Mouse (Mus musculus): ENCODE data around the gene Cacng7. TPM values are rescaled to one million over a fixed set of nuclear protein-coding genes. Genes with fewer than 3 reads are reported as not detected.

Gene Cacng7
- polyA plus RNA-seq, 1 experiment from 2014 or later: 4.6 TPM

DNA sequence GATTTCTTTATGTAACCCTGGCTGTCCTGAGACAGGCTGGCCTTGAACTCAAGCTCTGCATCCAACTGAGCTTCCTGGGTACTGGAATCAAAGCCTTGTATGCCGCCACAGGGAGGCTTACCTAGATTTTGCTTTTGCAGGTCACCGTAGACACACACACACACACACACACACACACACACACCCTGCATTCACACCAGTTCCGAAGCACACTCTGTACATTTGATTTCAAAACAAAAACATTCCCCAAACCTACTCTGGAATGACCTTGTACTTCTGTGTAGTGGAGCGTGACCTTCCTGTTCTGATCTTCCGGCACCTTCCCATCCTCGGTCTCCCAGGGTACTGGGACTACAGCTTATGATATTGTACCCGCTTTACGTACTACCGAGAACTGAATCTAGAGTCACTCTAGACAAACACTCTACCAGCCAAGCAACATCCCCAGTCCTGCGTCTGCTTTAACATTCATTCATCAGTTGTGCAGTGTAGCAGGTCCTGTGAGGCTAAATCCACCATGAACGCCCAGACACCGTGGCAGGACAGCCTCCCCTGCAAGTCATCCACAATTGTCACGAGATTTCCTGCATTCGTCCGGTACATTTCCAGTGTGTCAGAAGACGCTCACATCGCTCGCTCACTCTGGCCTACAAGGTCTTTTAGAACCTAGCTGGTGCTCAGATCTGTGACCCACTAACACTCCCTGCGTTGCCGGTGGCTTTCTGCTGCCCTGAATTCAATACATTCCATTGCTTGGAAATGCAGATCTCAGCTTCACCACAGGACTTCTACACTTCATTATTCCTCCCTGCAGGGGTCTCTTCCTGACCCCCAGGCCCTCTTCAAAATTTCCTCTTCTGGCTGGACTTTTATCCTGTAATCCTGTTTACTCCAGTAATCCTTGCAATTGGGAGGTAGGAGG lies 14.9 kb downstream of the Cacng7 start:
- no peak overlapping the region for H3K27ac ChIP-seq (ENCODE audit: low read depth, low read length)
- H3K9ac ChIP-seq (ENCODE audit: low read depth, low read length): no peak overlapping the region
- no peak overlapping the region for H3K4me2 ChIP-seq (replicated peaks; ENCODE audit: low read depth, low read length)
- no peaks in the 10 kb centered on the region for H3K9me3 ChIP-seq (ENCODE audit: control insufficient read depth, low read length)
- no peaks in the 10 kb centered on the region for H3K27me3 ChIP-seq (ENCODE audit: control insufficient read depth, insufficient read depth, low read length)
- 35% methylated on average over 20 of the region's 20 CpGs for WGBS
- no peak for DNase-seq (ENCODE audit: low spot score)
- no peaks in the 10 kb centered on the region for H3K36me3 ChIP-seq (ENCODE audit: control insufficient read depth, insufficient read depth, low read length)
- H3K4me3 ChIP-seq (ENCODE audit: low read depth, low read length): no peak overlapping the region
- ATAC-seq (ENCODE audit: low FRiP score): no peak
- no peaks in the 10 kb centered on the region for H3K4me1 ChIP-seq (replicated peaks; ENCODE audit: control insufficient read depth, insufficient read depth, low read length)

DNA sequence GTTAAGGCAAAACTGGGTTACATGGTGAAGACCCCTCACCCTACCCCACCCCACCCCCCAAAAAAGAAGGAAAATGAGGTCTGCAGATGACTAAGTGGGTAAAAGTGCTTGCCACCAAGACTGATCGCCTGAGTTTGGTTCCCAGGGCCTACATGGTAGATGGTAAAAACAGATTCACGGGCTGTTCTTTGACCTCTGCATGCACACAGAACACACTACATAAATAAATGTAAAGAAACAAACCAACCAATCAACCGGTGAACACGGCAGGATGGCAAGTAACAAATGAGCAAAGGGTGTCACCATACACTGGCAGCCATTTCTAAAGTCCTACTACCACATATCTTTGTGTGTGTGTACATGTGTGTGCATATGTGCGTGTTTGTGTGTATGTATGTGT lies 15.6 kb downstream of the Cacng7 start:
- Histone ChIP-seq H3K4me3 (ENCODE audit: low read depth, low read length) (no peak overlapping the region), H3K4me2 (replicated peaks; ENCODE audit: low read depth, low read length) (no peak overlapping the region), H3K4me1 (replicated peaks; ENCODE audit: control insufficient read depth, insufficient read depth, low read length) (no peaks in the 10 kb centered on the region), H3K27ac (ENCODE audit: low read depth, low read length) (no peak overlapping the region), H3K9me3 (ENCODE audit: control insufficient read depth, low read length) (no peaks in the 10 kb centered on the region), H3K27me3 (ENCODE audit: control insufficient read depth, insufficient read depth, low read length) (no peaks in the 10 kb centered on the region), H3K36me3 (ENCODE audit: control insufficient read depth, insufficient read depth, low read length) (no peaks in the 10 kb centered on the region), H3K9ac (ENCODE audit: low read depth, low read length) (no peak overlapping the region)
- DNase-seq (ENCODE audit: low spot score): no peak
- WGBS: 61% methylated on average over 5 of the region's 5 CpGs
- no peak for ATAC-seq (ENCODE audit: low FRiP score)

DNA sequence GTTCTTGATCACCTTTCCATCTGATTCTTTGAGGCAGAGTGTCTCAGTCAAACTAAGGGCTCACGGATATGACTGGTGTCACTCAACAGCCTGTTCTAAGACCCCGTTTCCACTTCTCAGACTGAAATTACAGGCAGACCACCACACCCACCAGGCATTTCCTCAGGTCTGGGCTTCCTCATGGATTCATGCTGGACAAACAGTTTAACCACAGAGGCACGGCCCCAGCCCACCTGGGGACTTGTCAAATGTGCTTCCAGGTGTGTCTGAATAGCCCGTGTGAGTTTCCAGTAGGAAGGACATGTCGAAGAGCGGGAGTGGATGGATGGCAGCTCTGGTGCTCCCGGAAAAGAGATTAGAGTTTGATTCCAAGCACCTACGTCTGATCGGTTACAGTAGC lies 17.0 kb downstream of the Cacng7 start:
- no peak overlapping the region for H3K4me3 ChIP-seq (ENCODE audit: low read depth, low read length)
- no peaks in the 10 kb centered on the region for H3K27me3 ChIP-seq (ENCODE audit: control insufficient read depth, insufficient read depth, low read length)
- H3K9ac ChIP-seq (ENCODE audit: low read depth, low read length): no peak overlapping the region
- 90% methylated on average over 9 of the region's 9 CpGs for WGBS
- no peaks in the 10 kb centered on the region for H3K9me3 ChIP-seq (ENCODE audit: control insufficient read depth, low read length)
- no peaks in the 10 kb centered on the region for H3K4me1 ChIP-seq (replicated peaks; ENCODE audit: control insufficient read depth, insufficient read depth, low read length)
- DNase-seq (ENCODE audit: low spot score) (no peak), ATAC-seq (ENCODE audit: low FRiP score) (no peak)
- no peaks in the 10 kb centered on the region for H3K36me3 ChIP-seq (ENCODE audit: control insufficient read depth, insufficient read depth, low read length)
- no peak overlapping the region for H3K27ac ChIP-seq (ENCODE audit: low read depth, low read length)
- no peak overlapping the region for H3K4me2 ChIP-seq (replicated peaks; ENCODE audit: low read depth, low read length)

DNA sequence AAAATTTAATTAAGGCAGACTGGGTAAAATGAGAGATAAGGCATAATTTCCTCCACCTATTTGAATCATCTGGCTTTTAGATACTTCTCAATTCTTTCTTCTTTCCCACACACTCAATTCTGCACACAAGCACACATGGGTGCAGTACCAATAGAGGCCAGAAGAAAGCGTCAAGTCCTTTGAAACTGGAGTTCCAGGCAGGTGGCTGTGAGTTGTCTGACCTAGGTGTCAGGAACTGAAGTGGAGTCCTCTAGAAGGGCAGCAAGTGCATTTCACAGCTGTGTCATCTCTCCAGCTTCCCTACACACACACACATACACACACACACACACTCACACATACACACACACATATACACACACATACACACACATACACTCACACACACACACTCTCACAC lies 18.8 kb downstream of the Cacng7 start:
- no peak for DNase-seq (ENCODE audit: low spot score)
- H3K4me3 ChIP-seq (ENCODE audit: low read depth, low read length): no peak overlapping the region
- H3K9ac ChIP-seq (ENCODE audit: low read depth, low read length): no peak overlapping the region

DNA sequence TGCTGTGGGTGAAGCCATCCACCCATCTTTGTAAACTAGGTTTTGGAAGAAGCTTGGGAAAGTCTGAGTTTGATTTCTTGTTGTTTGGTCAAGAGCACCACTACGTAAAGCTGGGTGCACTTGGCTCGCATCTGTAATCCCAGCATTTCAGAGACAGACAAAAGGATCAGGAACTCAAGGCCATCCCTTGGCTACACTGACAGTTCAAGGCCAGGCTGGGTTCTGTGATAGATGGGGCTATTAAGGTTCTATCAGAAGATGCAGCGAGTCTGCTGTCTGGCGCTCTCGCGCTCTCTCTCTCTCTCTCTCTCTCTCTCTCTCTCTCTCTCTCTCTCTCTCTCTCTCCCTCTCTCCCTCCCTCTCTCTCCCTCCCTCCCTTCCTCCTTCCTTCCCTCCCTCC lies 22.1 kb downstream of the Cacng7 start:
- DNase-seq (ENCODE audit: low spot score): no peak
- H3K4me2 ChIP-seq (replicated peaks; ENCODE audit: low read depth, low read length): no peak overlapping the region
- no peak overlapping the region for H3K27ac ChIP-seq (ENCODE audit: low read depth, low read length)
- no peaks in the 10 kb centered on the region for H3K9me3 ChIP-seq (ENCODE audit: control insufficient read depth, low read length)
- H3K36me3 ChIP-seq (ENCODE audit: control insufficient read depth, insufficient read depth, low read length): 0 out of 2 replicates have a peak, but pooled peaks cover 4% of the 10 kb centered on the region
- no peak overlapping the region for H3K4me3 ChIP-seq (ENCODE audit: low read depth, low read length)
- no peak for ATAC-seq (ENCODE audit: low FRiP score)
- no peaks in the 10 kb centered on the region for H3K27me3 ChIP-seq (ENCODE audit: control insufficient read depth, insufficient read depth, low read length)
- no peak overlapping the region for H3K9ac ChIP-seq (ENCODE audit: low read depth, low read length)
- H3K4me1 ChIP-seq (replicated peaks; ENCODE audit: control insufficient read depth, insufficient read depth, low read length): no peaks in the 10 kb centered on the region
- 90% methylated on average over 6 of the region's 6 CpGs for WGBS

More for the DNA sequence above, 18.8 kb downstream of the Cacng7 start:
- no peaks in the 10 kb centered on the region for H3K4me1 ChIP-seq (replicated peaks; ENCODE audit: control insufficient read depth, insufficient read depth, low read length)
- WGBS: 100% methylated on average over 1 of the region's 1 CpGs
- no peak overlapping the region for H3K27ac ChIP-seq (ENCODE audit: low read depth, low read length)
- ATAC-seq (ENCODE audit: low FRiP score): no peak
- H3K27me3 ChIP-seq (ENCODE audit: control insufficient read depth, insufficient read depth, low read length): no peaks in the 10 kb centered on the region
- 0 out of 2 replicates have a peak, but pooled peaks cover 2% of the 10 kb centered on the region for H3K36me3 ChIP-seq (ENCODE audit: control insufficient read depth, insufficient read depth, low read length)
- H3K4me2 ChIP-seq (replicated peaks; ENCODE audit: low read depth, low read length): no peak overlapping the region
- no peaks in the 10 kb centered on the region for H3K9me3 ChIP-seq (ENCODE audit: control insufficient read depth, low read length)

DNA sequence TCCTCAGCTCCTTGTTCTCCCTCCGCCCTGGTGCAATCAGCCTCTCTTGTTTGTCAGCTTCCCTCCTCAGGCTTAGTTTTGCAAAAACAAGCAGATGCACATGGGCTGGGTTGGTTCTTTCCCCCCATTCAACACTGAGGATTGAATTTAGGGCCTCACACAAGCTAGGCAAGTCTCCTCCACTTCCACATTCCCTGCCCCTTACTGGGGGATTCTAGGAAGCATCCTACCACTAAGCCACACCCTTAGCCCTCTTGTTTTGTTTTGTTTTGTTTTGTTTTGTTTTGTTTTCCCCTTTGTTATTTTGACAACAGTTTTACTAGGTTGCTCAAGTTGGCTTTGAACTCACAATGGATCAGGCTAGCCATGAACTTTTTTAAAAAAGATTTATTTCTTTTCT lies 27.9 kb downstream of the Cacng7 start:
- no peak overlapping the region for H3K9ac ChIP-seq (ENCODE audit: low read depth, low read length)
- no peak overlapping the region for H3K4me3 ChIP-seq (ENCODE audit: low read depth, low read length)
- ATAC-seq (ENCODE audit: low FRiP score) (no peak), DNase-seq (ENCODE audit: low spot score) (no peak)
- 0 out of 2 replicates have a peak, but pooled peaks cover under 1% of the 10 kb centered on the region for H3K4me1 ChIP-seq (replicated peaks; ENCODE audit: control insufficient read depth, insufficient read depth, low read length)
- no peak overlapping the region for H3K27ac ChIP-seq (ENCODE audit: low read depth, low read length)
- H3K4me2 ChIP-seq (replicated peaks; ENCODE audit: low read depth, low read length): no peak overlapping the region
- H3K36me3 ChIP-seq (ENCODE audit: control insufficient read depth, insufficient read depth, low read length): 0 out of 2 replicates have a peak, but pooled peaks cover 4% of the 10 kb centered on the region
- no peaks in the 10 kb centered on the region; the same call in 1 of the 2 replicates for H3K27me3 ChIP-seq (ENCODE audit: control insufficient read depth, insufficient read depth, low read length)
- H3K9me3 ChIP-seq (ENCODE audit: control insufficient read depth, low read length): no peaks in the 10 kb centered on the region
- WGBS: 100% methylated on average over 1 of the region's 1 CpGs

DNA sequence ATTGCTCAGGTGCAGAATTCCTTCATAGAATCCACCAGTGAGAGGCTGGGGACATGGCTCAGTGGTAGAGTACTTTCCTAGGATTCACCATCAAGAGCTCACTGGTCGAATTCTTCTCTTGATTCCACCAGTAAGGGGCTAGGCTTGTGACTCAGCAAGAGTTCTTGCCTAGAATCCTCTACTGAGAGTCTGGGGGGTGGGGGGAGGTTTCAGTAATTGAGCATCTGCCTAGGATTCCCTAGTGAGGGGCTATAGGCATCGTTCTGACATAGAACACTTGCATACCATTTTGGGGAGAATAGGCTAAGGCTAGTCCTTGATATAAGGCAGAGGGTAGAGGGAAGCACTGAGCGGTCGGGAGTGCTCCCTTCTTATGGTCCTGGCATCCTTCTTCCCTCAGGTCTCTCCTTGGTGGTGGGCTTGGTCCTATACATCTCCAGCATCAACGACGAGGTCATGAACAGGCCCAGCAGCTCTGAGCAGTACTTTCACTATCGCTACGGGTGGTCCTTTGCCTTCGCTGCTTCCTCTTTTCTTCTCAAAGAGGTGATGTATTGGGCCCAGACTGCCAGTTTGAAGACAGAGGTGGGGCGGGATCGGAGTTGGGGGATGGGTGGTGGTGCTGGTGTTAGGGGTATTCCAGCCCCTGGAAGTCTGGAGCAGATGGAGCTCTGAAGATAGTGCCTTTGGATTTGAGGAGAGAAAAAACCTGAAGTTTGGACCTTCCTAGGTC lies 33.0 kb downstream of the Cacng7 start:
- Histone ChIP-seq H3K4me2 (replicated peaks; ENCODE audit: low read depth, low read length) (no peak overlapping the region), H3K9me3 (ENCODE audit: control insufficient read depth, low read length) (no peaks in the 10 kb centered on the region), H3K4me1 (replicated peaks; ENCODE audit: control insufficient read depth, insufficient read depth, low read length) (0 out of 2 replicates have a peak, but pooled peaks cover 4% of the 10 kb centered on the region), H3K36me3 (ENCODE audit: control insufficient read depth, insufficient read depth, low read length) (no peaks in the 10 kb centered on the region), H3K27ac (ENCODE audit: low read depth, low read length) (no peak overlapping the region), H3K4me3 (ENCODE audit: low read depth, low read length) (no peak overlapping the region), H3K9ac (ENCODE audit: low read depth, low read length) (no peak overlapping the region), H3K27me3 (ENCODE audit: control insufficient read depth, insufficient read depth, low read length) (peaks cover 6% of the 10 kb centered on the region; the same call in 1 of the 2 replicates)
- ATAC-seq (ENCODE audit: low FRiP score) (no peak), DNase-seq (ENCODE audit: low spot score) (no peak)
- 37% methylated on average over 11 of the region's 11 CpGs for WGBS

DNA sequence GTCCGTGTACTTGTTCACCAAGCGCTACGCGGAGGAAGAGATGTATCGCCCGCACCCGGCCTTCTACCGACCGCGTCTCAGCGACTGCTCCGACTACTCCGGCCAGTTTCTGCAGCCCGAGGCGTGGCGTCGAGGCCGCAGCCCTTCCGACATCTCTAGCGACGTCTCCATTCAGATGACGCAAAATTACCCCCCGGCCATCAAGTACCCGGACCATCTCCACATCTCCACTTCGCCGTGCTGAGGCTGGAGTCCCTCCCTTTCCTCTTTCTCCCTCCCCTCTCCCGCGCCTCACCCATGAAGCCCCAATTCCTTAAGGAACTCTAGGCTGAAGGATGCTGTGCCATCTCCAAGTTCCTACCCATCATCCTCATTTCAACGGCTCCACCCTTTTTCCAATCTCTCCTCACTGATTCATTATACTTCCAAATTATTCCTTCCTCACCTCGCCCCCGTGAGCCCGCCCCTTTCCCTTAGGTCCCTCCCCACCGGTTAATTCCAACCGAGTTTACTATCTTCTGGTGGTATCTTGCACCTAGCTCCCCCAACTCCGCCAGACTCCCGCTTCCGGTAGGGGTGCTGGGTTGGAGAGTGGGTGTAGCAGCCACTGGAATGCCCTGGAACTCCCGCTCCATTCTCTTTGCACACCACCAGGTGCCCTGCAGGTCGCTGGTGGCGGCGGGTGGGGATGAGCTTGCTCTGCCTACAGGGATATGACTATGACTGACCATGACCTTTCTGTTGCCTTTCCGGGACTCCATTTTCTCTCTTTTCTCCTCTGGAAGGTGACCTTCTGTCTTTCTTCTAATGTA lies 34.2 kb downstream of the Cacng7 start:
- ATAC-seq (ENCODE audit: low FRiP score): peak; percentile 45; the same call in 1 of the 2 replicates
- Histone ChIP-seq H3K4me1 (replicated peaks; ENCODE audit: control insufficient read depth, insufficient read depth, low read length) (0 out of 2 replicates have a peak, but pooled peaks cover 4% of the 10 kb centered on the region), H3K27ac (ENCODE audit: low read depth, low read length) (no peak overlapping the region), H3K9me3 (ENCODE audit: control insufficient read depth, low read length) (no peaks in the 10 kb centered on the region), H3K4me3 (ENCODE audit: low read depth, low read length) (no peak overlapping the region), H3K9ac (ENCODE audit: low read depth, low read length) (no peak overlapping the region), H3K36me3 (ENCODE audit: control insufficient read depth, insufficient read depth, low read length) (no peaks in the 10 kb centered on the region), H3K4me2 (replicated peaks; ENCODE audit: low read depth, low read length) (no peak overlapping the region), H3K27me3 (ENCODE audit: control insufficient read depth, insufficient read depth, low read length) (peaks cover 6% of the 10 kb centered on the region; the same call in 1 of the 2 replicates)
- WGBS: 16% methylated on average over 42 of the region's 42 CpGs
- DNase-seq (ENCODE audit: low spot score): peak; percentile 25
